Mouse (Mus musculus) telencephalon, adult 2 months (tissue): ENCODE measurements around the gene Ftl1.
"Not testable (repeated sequence)": the region's sequence is repeated elsewhere in the genome, so short reads cannot be mapped to it uniquely, and the experiment has no call there.

Source experiments
- DNase-seq: peaks from one replicate; pipeline ENCODE4 v3.0.0-alpha.2; 2011; ENCODE audit warnings: low read depth, low spot score

Gene Ftl1

DNA sequence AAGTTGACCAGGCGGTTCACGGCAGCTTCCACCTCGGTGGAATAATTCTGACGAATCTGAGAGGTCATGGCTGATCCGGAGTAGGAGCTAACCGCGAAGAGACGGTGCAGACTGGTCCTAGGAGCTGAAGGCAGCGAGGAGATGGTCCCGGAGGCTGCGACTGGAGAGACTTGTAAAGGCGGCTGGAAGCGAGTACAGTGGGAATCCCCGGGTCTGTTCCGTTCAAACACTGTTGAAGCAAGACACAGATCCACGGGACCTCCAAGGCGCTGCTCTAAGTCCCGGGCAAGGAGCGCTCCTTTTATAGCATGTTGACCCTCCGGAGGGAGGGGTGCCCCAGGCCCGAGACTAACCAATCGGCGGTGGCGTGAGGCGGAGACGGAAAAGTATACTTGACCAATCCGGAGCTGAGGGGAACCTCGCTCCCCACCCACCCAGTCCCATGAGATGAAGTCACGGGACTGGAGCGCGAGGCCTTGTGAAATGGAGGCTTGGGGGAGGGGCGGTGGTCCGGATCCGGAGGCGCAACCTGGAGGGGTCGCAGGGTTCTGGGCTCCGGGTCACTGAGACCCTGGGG is at the start of gene Ftl1:
TSS of gene Ftl1 (minus strand) at position 321 of the 577 bp plus-strand sequence.
- peak; percentile 97 for DNase-seq

DNA sequence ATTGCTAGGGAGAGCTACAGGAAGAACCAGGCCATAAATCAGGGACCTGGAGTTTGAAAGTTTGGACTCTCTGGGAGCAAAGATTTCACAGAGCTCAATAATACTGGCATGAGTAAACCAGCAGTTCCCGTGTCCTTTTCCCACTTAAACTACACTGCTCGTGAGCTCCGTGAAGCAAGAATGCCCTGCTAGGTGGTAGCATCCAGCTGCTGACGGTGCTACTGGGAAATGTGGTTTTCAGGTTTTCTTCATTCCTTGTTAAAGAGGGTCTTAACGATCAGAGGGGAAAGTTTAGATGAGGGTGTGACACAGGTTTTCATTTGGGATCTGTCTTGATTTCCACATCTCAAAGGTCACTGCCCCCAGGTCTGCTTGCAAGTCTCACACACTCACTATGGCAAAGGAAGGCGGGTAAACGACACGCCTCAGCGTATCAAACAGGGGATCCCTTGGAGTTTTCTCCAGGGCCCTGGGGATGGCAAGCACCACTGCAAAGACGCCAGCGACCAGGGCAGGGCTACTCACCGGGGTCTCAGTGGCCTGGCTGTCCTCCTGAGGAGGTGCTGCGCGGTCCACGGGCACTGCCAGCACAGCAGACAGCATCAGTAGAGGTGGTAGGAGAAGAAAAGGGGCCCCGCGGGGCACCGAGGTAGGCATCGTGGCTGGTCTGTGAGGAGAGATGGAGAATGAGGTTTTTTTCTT is 49.6 kb upstream of the Ftl1 start:
- no peak for DNase-seq

DNA sequence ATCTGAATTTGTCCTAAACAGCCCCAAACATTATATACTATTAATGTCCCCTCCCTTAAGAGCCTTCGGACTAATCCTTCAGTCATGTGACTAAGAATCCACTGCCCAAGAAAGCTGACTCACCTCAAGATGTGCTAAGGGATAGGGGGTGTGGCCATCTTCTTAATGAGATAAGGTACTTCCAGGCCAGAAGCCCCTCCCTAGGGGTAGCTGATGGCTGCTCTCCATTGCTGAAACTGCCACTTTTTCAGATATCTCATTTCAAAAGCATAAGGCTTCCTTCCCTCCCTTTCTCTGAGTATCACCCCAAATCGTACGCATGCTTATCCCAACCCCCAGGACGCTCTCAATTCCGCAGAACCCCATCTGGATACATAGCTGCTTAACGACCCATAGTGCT is 48.9 kb upstream of the Ftl1 start:
- no peak for DNase-seq

DNA sequence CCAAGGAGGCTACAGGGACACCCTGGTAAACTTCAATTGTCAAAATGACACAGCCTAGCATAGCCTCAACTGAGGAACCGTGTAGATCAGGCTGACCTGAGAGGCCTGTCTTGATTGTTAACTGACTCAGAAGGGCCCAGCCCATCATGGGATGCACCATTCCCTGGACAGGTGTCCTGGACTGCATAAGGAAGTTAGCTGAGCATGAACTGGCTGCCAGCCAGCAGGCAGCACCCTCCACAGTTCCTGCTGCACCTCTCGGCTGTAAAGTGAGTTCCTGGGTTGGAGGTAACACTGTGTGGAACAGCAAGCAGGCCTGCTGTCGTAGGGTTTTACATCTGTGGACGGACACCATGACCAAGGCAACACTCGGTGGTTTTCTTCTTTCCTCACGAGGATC is 47.9 kb upstream of the Ftl1 start:
- no peak for DNase-seq

DNA sequence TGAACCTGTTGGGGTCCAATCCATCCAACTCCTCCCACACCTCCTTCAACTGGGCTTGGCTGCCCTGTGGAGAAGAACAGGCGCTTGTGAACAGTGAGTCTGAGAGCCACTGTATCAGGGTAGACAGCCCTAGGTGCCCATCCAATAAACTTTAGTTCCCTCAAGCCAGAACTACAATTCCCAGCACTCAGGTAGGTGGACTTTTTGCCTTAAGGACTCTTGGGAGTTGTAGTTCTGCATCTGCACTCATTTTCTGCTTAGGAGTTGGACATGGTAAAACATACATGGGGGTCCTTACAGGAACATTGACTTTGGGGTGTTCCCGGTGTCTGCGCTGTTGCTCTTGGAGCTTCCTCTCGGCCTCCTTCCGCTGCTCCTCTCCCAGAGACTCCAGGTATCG is 38.7 kb upstream of the Ftl1 start:
- DNase-seq, result no peak

DNA sequence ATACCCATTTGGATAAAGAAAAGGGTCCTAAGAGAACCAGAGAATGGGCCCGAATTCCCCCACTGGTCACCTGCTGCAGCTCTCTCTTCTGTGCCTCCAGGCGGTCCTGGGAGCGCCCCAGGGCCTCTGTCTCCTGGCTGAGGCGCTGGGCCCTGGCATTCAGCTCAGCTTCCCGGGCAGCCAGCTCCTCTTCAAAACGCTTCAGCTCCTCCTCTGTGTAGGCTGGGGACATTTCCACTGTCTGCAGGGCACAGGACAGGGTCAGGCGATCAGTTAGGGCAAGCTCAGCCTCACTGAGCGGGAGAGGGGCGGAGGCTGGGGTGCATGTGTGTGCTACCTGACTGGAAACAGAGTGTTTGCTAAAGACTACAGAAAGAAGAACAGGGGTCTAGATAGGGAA is 34.9 kb upstream of the Ftl1 start:
- no peak for DNase-seq

DNA sequence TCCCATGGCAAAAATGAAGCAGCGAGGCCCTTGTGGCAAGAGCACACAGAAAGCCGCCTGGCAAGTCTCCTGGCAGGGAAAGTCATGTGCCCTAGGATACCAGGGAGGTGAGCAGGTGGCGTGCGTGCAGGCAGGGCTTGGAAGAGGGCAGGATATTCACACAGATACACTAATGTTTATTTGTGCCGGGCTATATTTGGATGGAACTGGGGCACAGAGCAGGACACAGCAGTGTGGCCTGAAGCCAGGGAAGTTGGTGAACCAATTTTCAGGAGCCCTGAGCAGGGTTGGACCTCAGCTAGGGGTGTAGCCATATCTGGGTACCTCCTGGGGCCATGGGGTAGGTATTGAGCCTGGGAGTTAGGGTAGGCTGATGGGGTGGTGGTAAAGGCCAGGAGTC is 33.3 kb upstream of the Ftl1 start:
- DNase-seq, result no peak

DNA sequence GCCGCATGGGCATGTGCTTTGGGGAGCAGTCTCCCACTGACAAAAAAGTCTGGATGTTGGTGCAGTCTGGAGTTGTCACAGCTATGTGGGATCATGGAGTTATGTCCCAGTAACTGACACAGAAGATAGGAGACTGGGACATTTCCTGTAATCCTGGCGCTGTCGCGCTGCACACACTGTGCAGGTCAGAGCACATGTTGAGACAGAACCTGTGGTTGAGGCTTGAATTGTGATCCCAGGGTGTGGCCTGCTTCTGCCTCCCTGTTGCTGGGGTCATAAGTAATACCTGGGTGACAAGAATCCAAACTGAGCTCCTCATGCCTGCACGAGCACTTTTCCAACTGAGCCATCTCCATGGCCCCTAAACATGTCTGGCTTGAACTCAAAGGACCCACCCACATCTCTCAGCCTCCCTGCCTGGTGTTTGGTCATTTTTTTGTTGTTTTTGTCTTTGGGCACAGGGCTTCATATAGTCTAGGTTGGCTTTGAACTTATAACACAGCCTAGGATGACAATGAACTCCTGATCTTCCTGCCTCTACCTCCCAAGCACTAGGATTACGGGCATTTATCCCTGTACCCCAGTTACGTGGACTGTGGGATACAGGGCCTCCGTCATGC is 32.7 kb upstream of the Ftl1 start:
- no peak for DNase-seq

DNA sequence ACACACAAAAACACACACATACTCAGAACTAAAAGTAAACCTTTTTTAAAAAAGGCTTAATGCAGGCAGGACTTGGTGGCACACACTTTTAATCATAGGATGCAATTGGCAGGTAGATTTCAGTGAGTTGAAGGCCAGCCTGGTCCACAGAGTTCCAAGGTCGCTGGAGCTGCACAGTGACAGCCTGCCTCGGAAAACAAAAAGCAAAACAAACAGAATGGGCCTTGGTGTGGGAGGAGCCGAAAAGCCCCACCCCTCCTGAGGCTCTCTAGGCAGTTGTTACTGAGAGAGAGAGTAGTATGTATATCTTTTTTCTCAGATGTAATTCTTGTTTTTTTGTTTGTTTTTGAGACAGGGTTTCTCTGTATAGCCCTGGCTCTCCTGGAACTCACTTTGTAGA is 31.6 kb upstream of the Ftl1 start:
- DNase-seq, result no peak

DNA sequence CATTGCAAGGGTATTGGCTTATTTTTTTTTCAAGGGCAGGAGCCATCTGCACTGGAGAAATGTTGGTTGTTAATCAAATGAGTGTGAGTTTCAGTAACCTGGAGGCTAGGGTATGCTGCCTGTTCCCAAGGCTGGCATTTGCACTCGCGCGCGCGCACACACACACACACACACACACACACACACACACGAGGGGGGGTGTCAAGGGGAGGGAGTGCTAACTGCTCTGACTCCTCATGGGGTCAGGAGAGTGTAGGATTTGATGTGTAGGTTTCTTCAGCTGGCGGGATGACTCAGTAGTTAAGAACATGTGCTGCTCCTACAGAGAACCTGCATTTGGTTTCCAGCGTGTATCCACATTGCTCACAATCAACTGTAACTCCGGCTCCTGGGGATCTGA is 31.1 kb upstream of the Ftl1 start:
- peak; percentile 58 for DNase-seq

DNA sequence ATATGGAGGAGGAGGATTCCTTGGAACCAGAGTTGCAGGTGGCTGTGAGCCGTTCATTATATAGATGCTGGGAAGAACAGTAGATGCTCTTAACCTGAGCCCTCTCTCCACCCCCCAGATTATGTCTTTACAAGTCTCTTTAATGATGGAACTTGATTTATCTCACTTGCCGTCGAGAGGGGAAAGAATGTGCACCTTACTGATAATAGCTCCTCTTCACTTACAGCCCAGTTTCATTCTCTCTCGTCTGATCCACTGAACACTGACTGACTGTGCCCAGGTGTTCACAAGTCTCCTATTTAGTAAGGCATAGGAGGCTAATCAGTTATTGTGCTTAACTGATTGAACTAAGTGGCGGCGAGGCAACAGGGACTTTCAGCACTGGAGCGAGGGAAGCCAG is 29.9 kb upstream of the Ftl1 start:
- no peak for DNase-seq

DNA sequence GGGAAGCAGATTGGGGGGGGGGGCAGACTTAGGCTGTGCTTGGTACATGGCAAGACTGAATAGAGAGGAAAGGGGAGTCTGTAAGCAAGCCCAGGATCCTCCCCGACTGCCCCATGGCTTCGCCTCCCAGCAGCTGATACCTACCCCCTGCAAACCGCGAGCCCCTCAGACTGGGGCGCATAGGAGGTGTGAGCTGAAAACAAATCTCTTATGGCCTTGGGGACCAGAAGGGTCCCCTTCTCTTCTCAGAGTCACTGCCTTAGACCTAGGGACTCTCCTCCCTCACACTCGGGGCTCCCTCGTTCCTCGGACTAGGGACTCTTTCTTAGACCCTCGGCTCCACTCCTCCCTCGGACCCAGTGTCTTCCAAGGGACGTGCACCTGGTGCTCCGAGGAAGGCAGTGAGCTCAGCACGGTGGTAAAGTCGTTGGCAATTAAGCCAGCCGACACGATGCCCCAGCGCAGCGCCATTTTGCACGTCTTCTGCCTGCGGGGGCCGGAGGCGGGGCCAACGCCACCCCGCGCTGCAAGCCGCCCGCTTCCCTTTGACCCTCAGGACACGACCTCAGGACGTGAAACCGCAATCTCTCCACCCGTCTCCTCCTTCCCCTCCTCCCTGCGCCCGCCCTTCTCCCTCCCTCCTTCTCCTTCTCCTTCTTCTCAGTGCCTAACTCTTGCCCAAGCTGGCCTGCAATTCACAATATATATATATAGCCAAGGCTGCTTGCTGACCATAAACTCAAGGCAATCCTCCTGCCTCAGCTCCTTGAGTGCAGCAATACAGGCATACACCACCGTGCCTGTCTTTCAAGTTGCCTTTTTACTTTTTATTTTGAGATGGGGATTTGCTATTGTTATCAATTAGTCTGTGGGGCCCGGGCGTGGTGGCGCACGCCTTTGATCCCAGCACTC is 28.9 kb upstream of the Ftl1 start, which contains the start of gene Dhdh:
TSS of gene Dhdh (minus strand) at position 513 of the 912 bp plus-strand sequence.
- no peak for DNase-seq

DNA sequence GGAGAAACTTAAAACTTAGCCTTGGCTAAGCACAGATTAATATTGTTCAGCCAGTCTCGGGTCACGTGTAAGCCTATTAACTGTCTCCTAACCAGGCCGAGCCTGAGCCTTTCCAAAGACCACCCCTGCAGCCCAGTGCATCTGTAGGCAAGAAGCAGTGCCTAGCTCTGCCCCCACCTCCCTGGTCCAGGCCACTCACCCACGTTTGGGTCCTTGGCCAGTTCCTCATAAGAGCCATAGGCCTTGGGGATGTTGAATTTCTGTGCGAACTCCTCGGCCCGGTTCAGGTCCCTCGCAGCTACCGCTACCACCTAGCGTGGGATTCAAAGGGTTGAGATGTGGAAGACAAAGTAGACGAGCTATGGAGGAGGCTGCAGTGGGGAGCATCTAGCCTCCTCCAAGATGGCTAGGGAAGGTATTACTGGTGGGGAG is 28.2 kb upstream of the Ftl1 start:
- no peak for DNase-seq

DNA sequence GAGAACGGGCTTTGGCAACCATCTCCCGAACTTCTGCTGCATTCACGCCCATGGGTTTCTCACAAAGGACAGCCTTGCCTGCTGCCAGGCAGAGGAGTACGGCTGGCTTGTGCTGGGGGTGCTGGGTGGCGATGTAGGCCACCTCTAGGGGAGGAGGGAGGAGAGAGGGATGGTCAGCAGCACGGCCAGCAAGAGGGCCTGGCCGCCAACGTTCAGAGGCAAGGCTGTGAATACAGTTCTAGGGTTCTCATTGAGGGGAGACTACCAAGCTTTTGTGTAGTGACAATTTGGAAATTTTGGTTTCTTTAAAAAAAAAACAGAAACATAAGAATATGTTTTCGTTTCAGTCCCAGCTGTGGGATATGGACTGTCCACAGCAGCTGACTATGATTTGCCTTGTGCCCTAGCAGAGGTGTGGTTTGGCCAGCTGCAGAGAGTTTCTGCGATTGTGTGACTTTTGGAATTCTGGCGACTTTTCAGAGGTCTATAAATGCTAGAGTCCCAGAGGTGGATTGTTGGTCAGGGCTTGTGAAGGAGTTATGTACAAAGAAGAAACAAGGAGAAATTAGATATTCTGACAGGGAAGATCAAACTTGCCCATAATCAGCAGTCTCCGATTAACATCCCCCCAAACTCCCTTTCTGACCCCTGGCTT is 27.2 kb upstream of the Ftl1 start, which contains the start of gene Gm45808:
TSS of gene Gm45808 (minus strand) at position 51 of the 655 bp plus-strand sequence.
- DNase-seq, result no peak

DNA sequence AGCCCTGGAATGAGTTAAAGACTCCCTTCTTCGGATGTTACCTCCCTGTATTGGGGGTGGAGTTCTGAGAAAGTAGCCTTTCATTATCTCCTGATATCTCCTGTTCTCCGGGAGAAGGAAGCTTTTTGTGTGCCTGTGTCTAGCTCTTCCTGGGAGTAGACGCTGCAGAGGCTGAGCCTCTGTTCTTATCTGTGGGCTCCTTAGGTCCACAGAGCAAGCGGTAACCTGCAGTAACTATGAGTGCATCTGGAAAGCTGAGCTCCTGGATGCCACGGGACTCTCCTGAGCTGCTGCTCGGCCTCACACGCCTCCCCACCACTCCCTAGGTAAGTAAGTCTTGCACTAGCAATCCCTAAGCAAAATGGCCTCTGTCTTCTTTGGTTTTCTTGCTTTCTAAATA is 26.5 kb upstream of the Ftl1 start:
- no peak for DNase-seq

DNA sequence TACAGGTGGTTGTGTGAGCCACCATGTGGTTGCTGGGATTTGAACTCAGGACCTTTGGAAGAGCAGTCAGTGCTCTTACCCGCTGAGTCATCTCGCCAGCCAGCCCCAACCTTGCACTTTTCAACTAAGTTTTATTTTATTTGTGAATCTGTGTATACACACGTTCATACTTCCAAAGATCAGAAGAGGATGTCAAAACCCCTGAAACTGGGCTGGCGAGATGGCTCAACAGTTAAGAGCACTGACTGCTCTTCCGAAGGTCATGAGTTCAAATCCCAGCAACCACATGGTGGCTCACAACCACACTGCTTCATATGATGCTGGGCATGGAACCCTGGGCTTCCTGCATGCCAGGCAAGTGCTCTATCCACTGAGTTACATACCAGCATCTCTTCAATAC is 25.3 kb upstream of the Ftl1 start:
- DNase-seq, result not testable (repeated sequence)

DNA sequence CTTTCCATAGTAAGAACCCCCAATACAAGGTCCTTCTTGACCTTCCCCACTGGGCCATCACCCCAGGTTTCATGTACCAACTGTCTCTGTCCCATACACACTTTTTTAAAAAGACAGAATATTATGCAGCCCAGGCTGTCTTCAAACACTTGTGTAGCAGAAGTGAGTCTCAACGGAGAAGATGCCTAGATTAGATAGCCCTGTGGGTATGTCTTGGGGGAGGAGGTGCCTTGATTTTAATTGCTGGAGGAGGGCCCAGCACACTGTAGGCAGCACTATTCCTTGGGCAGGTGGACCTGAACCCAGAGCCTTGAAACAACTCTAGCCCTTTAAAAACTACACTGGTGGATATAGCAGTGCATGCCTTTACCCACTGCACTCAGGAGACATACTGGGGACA is 22.5 kb upstream of the Ftl1 start:
- DNase-seq, result no peak

DNA sequence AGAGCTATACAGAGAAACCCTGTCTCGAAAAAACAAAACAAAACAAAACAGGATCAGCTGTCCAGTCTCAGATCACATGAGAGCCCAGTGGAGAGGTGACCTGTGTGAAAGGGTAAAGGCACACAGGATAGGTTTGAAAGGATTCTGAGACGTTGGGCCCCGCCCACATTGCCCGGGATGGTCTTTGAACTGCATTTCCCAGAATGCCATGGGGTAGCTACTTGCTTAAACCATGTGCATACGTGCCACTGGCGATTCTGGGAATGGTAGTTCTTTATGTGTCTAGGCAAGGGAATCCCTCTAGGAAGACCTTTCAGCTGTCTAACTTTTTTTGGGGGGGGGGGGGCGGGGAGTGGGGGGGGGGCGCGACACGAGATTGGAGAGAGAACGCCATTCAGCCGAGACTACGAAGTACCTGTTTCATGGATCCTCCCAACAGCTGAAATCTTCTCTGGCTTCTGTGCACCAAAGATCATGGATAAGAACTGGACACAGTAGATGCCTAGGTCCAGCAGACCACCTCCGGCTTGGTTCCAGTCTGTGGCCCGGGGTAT is 21.8 kb upstream of the Ftl1 start, which contains the start of gene Tulp2:
TSS of gene Tulp2 (plus strand) at position 504 of the 554 bp plus-strand sequence.
- no peak for DNase-seq

DNA sequence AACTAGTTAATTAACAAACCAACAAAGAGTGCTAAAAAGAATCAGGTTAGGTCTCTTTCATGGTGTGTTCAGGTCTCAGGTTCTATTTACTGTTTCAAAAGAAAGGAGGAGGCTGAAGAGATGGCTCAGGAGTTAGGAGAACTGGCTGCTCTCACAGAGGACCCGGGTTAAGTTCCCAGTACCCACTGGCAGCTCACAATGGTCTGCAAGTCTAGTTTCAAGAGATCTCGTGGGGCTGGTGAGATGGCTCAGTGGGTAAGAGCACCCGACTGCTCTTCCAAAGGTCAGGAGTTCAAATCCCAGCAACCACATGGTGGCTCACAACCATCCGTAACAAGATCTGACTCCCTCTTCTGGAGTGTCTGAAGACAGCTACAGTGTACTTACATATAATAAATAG is 20.6 kb upstream of the Ftl1 start:
- not testable (repeated sequence) for DNase-seq

DNA sequence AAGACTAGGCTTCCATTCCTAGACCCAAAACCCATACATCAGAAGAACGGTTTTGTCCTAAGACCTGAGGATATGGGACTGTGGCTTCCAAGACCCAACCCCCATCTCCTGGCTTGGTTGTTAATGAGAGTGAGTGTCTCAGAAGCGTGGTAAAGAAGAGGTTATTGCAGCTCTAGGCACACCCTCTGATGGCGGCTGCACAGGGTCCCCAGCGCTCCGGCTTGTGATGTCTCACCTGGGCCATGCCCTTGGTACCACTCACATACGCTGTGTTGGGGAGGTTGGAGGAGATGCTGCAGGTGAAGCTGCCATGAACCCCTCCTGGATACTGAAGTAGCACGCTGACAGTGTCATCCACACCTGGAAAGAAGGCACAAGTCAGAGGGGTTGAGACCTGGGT is 19.1 kb upstream of the Ftl1 start:
- no peak for DNase-seq

DNA sequence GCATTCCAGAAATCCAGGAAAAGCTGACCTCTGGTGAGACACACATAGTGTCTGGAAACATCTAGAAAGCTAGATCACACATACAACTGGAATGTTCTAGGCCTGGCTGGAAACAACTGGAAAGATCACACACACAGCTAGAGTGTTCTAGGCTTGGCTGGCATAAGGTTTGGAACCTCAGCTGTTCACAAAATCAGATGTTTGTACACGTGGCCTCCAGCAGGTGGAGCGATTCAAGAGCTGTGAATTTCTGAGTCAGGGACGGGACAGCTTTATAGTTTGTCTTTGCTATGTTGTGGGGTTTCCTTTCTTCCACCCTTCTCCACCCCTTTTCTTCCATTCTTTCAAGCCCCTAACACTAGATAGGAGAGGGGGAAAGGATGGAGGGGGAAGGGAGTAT is 17.3 kb upstream of the Ftl1 start:
- no peak for DNase-seq
